In the genomic region with DNA sequence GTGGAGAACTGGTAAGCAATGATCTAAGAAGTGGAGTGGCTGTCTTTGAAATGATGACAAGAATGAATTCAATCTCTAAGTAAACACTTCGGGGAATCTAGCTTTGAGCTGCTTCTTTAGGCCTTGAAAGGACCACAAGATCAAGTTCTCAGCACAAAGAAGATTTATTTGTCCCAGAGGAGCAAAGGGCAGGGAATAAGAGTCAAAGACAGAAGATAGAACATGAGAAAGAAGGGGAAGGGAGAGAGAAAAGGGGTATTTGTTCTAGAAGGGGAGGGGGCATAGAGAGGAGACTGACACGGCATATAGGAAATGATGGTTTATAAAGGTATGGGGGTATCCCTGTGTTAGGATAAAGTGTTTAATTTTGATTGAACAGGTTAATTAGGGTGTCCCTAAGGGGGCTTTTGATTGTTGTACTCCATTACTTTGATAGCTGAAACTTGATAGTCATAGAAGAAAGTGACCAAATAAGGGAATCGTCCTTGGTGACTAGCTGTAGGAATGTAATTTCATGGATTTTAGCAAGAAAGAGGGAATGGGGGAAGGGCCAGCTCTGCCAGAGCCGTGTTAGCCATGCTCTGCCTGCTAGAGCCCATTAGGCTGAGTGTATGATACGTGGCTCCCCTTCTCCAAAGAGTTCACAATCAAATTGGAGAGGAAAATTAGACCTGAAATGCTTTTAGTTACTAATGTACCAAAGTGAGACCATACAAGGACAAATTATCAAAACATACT, we compare ENCODE assay signal across 17 mouse cellular contexts.
A peak's percentile ranks its signal among the peaks of the same experiment; 100 is the strongest.
DNase-seq lines count a peak whose midpoint lies in the region; ATAC-seq and TF ChIP-seq lines count a peak whose summit lies in the region.
"Had no signal": no experiment of that assay in that cellular context is flagged by ENCODE, and none has a peak within 500 bp of the region (broad histone marks: within the 10 kb centered on the region; RNA-seq: fewer than 3 reads in every experiment).

No protein-coding gene starts in this region.

- TF ChIP-seq CTCF in hindbrain, postnatal 0 days (IDR thresholded peaks at IDR 0.05; ENCODE audit: low read depth), result no peak
- no peak for TF ChIP-seq CTCF in brain, embryonic 14.5 days (IDR thresholded peaks at IDR 0.05; ENCODE audit: borderline replicate concordance, extremely low read depth, insufficient read depth, insufficient read length)

- H3K4me3 ChIP-seq in hindbrain, embryonic 11.5 days (ENCODE audit: low read depth, low read length), result no peak overlapping the region
- H3K4me3 ChIP-seq in hindbrain, postnatal 0 days (ENCODE audit: low read length), result no peak overlapping the region
- no peak overlapping the region for H3K4me3 ChIP-seq in embryonic facial prominence, embryonic 10.5 days
- H3K4me3 ChIP-seq in midbrain, embryonic 10.5 days, result no peak overlapping the region
- H3K4me3 ChIP-seq: hindbrain, embryonic 15.5 days; limb, embryonic 15.5 days; myocyte had no signal

- peak; percentile 61 for ATAC-seq in hindbrain, embryonic 11.5 days (ENCODE audit: low FRiP score)
- no peak for ATAC-seq in hindbrain, postnatal 0 days

- no peak overlapping the region for H3K9ac ChIP-seq in hindbrain, embryonic 11.5 days (ENCODE audit: low read depth, low read length)
- no peak overlapping the region for H3K9ac ChIP-seq in hindbrain, postnatal 0 days (replicated peaks; ENCODE audit: low read length)
- H3K9ac ChIP-seq: hindbrain, embryonic 15.5 days; limb, embryonic 15.5 days had no signal

- H3K27ac ChIP-seq in hindbrain, embryonic 11.5 days (ENCODE audit: low read depth, low read length), result no peak overlapping the region
- no peak overlapping the region for H3K27ac ChIP-seq in hindbrain, postnatal 0 days
- peak overlapping the region; percentile 78 for H3K27ac ChIP-seq in embryonic facial prominence, embryonic 10.5 days (replicated peaks)
- peak overlapping the region; percentile 52; the same call in 1 of the 2 replicates for H3K27ac ChIP-seq in midbrain, embryonic 10.5 days (replicated peaks)
- H3K27ac ChIP-seq: hindbrain, embryonic 15.5 days; limb, embryonic 15.5 days; macrophage had no signal

- no peak for TF ChIP-seq POLR2A in brain, embryonic 14.5 days (IDR thresholded peaks at IDR 0.05; ENCODE audit: borderline replicate concordance, extremely low read depth, insufficient read depth, insufficient read length, poor library complexity, severe bottlenecking)

- intact Hi-C loops in left cerebral cortex, postnatal 10 days (cut with DNase I), result no loop called here
- intact Hi-C loops in left cerebral cortex, postnatal 25 days (cut with DNase I), result no loop called here

- H3K36me3 ChIP-seq in hindbrain, embryonic 11.5 days (ENCODE audit: control insufficient read depth, insufficient read depth, low read length), result no peaks in the 10 kb centered on the region
- H3K36me3 ChIP-seq in hindbrain, postnatal 0 days (ENCODE audit: insufficient read depth, low read length), result no peaks in the 10 kb centered on the region
- no peaks in the 10 kb centered on the region for H3K36me3 ChIP-seq in embryonic facial prominence, embryonic 10.5 days (replicated peaks)
- no peaks in the 10 kb centered on the region for H3K36me3 ChIP-seq in midbrain, embryonic 10.5 days
- H3K36me3 ChIP-seq: hindbrain, embryonic 15.5 days; limb, embryonic 15.5 days had no signal

- 34% methylated on average over 5 of the region's 5 CpGs for whole genome bisulfite sequencing in hindbrain, embryonic 11.5 days
- 39% methylated on average over 5 of the region's 5 CpGs for WGBS in hindbrain, postnatal 0 days
- WGBS in embryonic facial prominence, embryonic 10.5 days, result 36% methylated on average over 5 of the region's 5 CpGs
- 56% methylated on average over 5 of the region's 5 CpGs for WGBS in midbrain, embryonic 10.5 days

- no peaks in the 10 kb centered on the region for H3K9me3 ChIP-seq in hindbrain, embryonic 11.5 days (ENCODE audit: control insufficient read depth, low read length)
- no peaks in the 10 kb centered on the region for H3K9me3 ChIP-seq in hindbrain, postnatal 0 days (ENCODE audit: low read length)
- no peaks in the 10 kb centered on the region for H3K9me3 ChIP-seq in embryonic facial prominence, embryonic 10.5 days
- H3K9me3 ChIP-seq in midbrain, embryonic 10.5 days (replicated peaks), result no peaks in the 10 kb centered on the region
- H3K9me3 ChIP-seq: hindbrain, embryonic 15.5 days; limb, embryonic 15.5 days had no signal

- H3K4me2 ChIP-seq in hindbrain, embryonic 11.5 days (replicated peaks; ENCODE audit: low read depth, low read length), result no peak overlapping the region
- H3K4me2 ChIP-seq in hindbrain, postnatal 0 days (ENCODE audit: low read depth, low read length), result no peak overlapping the region
- H3K4me2 ChIP-seq: hindbrain, embryonic 15.5 days; limb, embryonic 15.5 days had no signal

- DNase-seq in hindbrain, embryonic 11.5 days (ENCODE audit: low spot score), result peak; percentile 28
- DNase-seq in hindbrain, postnatal 0 days (ENCODE audit: low spot score), result no peak
- peak; percentile 56 for DNase-seq in brain, embryonic 14.5 days (ENCODE audit: low read depth)
- peak; percentile 34 for DNase-seq in embryonic facial prominence, embryonic 10.5 days (ENCODE audit: low spot score)
- DNase-seq in midbrain, embryonic 10.5 days (ENCODE audit: low spot score), result no peak
- DNase-seq in left cerebral cortex, postnatal 10 days (ENCODE audit: extremely low spot score in 1 of 2, low spot score in 2 of 2), result no peak
- DNase-seq in left cerebral cortex, postnatal 25 days (ENCODE audit: low spot score in 2 of 2), result no peak
- no peak for DNase-seq in thymus, postnatal 25 days
- DNase-seq: cerebellum, adult 18-20 months; gastrocnemius, postnatal 25 days; kidney, adult 2 months; lung, adult 2 months; thymus, adult 18-20 months had no signal

- no peaks in the 10 kb centered on the region for H3K27me3 ChIP-seq in hindbrain, embryonic 11.5 days (ENCODE audit: control insufficient read depth, insufficient read depth, low read length)
- H3K27me3 ChIP-seq in hindbrain, postnatal 0 days (ENCODE audit: insufficient read depth, low read length), result no peaks in the 10 kb centered on the region
- no peaks in the 10 kb centered on the region for H3K27me3 ChIP-seq in embryonic facial prominence, embryonic 10.5 days (replicated peaks; ENCODE audit: low read depth, poor library complexity, severe bottlenecking)
- no peaks in the 10 kb centered on the region for H3K27me3 ChIP-seq in midbrain, embryonic 10.5 days (ENCODE audit: low read depth, poor library complexity, severe bottlenecking)
- H3K27me3 ChIP-seq: hindbrain, embryonic 15.5 days; limb, embryonic 15.5 days had no signal

- H3K4me1 ChIP-seq in hindbrain, embryonic 11.5 days (replicated peaks; ENCODE audit: control insufficient read depth, insufficient read depth, low read length), result 0 out of 2 replicates have a peak, but pooled peaks cover 2% of the 10 kb centered on the region
- H3K4me1 ChIP-seq in hindbrain, postnatal 0 days (ENCODE audit: insufficient read depth, low read length), result no peaks in the 10 kb centered on the region
- H3K4me1 ChIP-seq in embryonic facial prominence, embryonic 10.5 days, result peaks cover 33% of the 10 kb centered on the region
- H3K4me1 ChIP-seq in midbrain, embryonic 10.5 days, result peaks cover 29% of the 10 kb centered on the region

Comparison
In these comparisons a context has a peak if more than half of its experiments do, and no peak if none do; other contexts are left out.
1. DNase-seq: peak in hindbrain, embryonic 11.5 days (single experiment), brain, embryonic 14.5 days (single experiment) and embryonic facial prominence, embryonic 10.5 days (single experiment); none in hindbrain, postnatal 0 days (single experiment), midbrain, embryonic 10.5 days (single experiment), left cerebral cortex, postnatal 10 days (0 of 2), left cerebral cortex, postnatal 25 days (0 of 2) and thymus, postnatal 25 days (single experiment).
2. H3K27ac ChIP-seq: peak in embryonic facial prominence, embryonic 10.5 days (single experiment) and midbrain, embryonic 10.5 days (single experiment); none in hindbrain, embryonic 11.5 days (single experiment) and hindbrain, postnatal 0 days (single experiment).